Mouse (Mus musculus): ENCODE data around the gene Ctr9. TPM values are rescaled to one million over a fixed set of nuclear protein-coding genes. Genes with fewer than 3 reads are reported as not detected.
A peak's percentile ranks its signal among the peaks of the same experiment; 100 is the strongest.

Ctr9 gene
- polyA plus RNA-seq, 1 experiment from 2014 or later, result 75.7 TPM

DNA sequence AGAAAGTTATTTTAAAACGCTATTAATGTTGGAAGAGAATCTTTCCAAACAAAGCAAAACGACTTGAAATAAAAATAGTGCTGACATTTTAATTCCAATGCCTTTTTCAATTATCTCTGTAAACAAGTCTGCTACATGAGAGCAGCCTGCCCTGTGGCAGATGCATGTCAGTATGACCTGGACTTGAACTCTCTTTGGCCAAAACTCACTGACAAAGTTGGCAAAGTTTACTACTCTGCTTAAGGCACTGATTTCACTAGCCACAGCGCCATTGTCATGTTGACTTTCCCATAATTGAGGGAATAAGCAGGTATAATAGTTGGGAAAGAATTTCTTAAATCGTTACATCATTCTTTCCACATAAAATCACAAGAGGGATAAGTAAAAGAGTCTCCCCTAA, 7.9 kb upstream of the Ctr9 start:
- no peak overlapping the region for H3K27ac ChIP-seq (ENCODE audit: low read depth, low read length)
- H3K27me3 ChIP-seq (ENCODE audit: control insufficient read depth, insufficient read depth, low read length), result no peaks in the 10 kb centered on the region
- peaks cover 3% of the 10 kb centered on the region; the same call in 1 of the 2 replicates for H3K4me1 ChIP-seq (ENCODE audit: control insufficient read depth, insufficient read depth, low read length)
- no peak overlapping the region for H3K9ac ChIP-seq (ENCODE audit: low read depth, low read length)
- H3K4me2 ChIP-seq (replicated peaks; ENCODE audit: low read depth, low read length), result no peak overlapping the region
- no peak overlapping the region for H3K4me3 ChIP-seq (ENCODE audit: low read length)
- no peak for ATAC-seq (ENCODE audit: low FRiP score, low TSS enrichment)
- WGBS, result 62% methylated on average over 4 of the region's 4 CpGs
- H3K9me3 ChIP-seq (ENCODE audit: control insufficient read depth, low read length), result no peaks in the 10 kb centered on the region
- no peaks in the 10 kb centered on the region for H3K36me3 ChIP-seq (ENCODE audit: control insufficient read depth, insufficient read depth, low read length)

DNA sequence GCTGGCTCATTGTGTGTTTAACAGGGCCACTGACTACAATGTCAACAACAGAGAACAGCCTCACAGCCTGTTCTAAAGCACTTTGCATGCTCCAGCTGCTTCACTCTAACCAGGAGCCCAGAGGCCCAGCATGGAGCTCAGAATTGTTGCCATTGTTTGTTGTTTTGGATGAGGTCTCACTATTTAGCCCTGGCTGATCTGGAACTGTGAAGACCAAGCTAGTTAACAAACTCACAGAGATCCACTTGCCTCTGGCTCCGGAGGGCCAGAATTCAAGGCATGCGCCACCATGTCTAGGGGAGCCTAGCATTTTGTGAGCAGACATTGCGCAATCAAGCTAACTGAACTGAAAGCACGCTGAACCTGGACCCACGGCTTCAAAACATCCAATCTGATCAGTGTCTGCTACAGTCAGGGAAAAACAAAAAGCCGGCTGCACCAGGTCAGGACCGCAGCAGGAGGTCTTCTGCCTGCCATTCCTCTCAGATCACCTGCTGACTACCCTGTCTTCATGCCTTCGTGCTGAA, 4.6 kb upstream of the Ctr9 start:
- no peak overlapping the region for H3K4me3 ChIP-seq (ENCODE audit: low read length)
- no peak overlapping the region for H3K9ac ChIP-seq (ENCODE audit: low read depth, low read length)
- H3K36me3 ChIP-seq (ENCODE audit: control insufficient read depth, insufficient read depth, low read length), result no peaks in the 10 kb centered on the region
- no peaks in the 10 kb centered on the region for H3K9me3 ChIP-seq (ENCODE audit: control insufficient read depth, low read length)
- 44% methylated on average over 8 of the region's 8 CpGs for WGBS
- H3K27me3 ChIP-seq (ENCODE audit: control insufficient read depth, insufficient read depth, low read length), result no peaks in the 10 kb centered on the region
- ATAC-seq (ENCODE audit: low FRiP score, low TSS enrichment), result no peak
- H3K4me1 ChIP-seq (ENCODE audit: control insufficient read depth, insufficient read depth, low read length), result peaks cover 3% of the 10 kb centered on the region; the same call in 1 of the 2 replicates
- H3K4me2 ChIP-seq (replicated peaks; ENCODE audit: low read depth, low read length), result no peak overlapping the region
- H3K27ac ChIP-seq (ENCODE audit: low read depth, low read length), result no peak overlapping the region

DNA sequence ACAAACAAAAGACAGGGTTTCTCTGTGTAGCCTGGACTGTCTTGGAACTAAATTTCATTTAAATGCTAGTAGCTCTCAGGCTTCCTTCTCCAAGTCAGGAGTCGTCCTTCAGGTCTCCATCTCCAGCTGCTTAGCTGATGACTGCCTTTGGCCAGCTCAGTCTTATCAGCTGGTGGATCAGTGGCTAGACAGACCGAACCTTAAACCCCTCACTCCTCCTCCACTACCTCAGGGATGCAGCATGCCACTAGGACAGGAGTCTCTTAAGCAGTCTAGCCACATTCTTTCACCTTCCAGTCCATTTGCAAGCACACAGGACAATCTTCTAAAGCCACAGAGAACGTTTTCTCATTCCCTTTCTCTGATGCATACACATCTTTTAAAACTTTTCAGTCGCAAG, 3.8 kb upstream of the Ctr9 start:
- no peaks in the 10 kb centered on the region for H3K36me3 ChIP-seq (ENCODE audit: control insufficient read depth, insufficient read depth, low read length)
- no peak overlapping the region for H3K4me3 ChIP-seq (ENCODE audit: low read length)
- 55% methylated on average over 4 of the region's 4 CpGs for WGBS
- H3K4me2 ChIP-seq (replicated peaks; ENCODE audit: low read depth, low read length), result no peak overlapping the region
- no peak overlapping the region for H3K27ac ChIP-seq (ENCODE audit: low read depth, low read length)
- H3K9ac ChIP-seq (ENCODE audit: low read depth, low read length), result no peak overlapping the region
- peaks cover 7% of the 10 kb centered on the region; the same call in 1 of the 2 replicates for H3K4me1 ChIP-seq (ENCODE audit: control insufficient read depth, insufficient read depth, low read length)
- no peaks in the 10 kb centered on the region for H3K27me3 ChIP-seq (ENCODE audit: control insufficient read depth, insufficient read depth, low read length)
- ATAC-seq (ENCODE audit: low FRiP score, low TSS enrichment), result no peak
- no peaks in the 10 kb centered on the region for H3K9me3 ChIP-seq (ENCODE audit: control insufficient read depth, low read length)

DNA sequence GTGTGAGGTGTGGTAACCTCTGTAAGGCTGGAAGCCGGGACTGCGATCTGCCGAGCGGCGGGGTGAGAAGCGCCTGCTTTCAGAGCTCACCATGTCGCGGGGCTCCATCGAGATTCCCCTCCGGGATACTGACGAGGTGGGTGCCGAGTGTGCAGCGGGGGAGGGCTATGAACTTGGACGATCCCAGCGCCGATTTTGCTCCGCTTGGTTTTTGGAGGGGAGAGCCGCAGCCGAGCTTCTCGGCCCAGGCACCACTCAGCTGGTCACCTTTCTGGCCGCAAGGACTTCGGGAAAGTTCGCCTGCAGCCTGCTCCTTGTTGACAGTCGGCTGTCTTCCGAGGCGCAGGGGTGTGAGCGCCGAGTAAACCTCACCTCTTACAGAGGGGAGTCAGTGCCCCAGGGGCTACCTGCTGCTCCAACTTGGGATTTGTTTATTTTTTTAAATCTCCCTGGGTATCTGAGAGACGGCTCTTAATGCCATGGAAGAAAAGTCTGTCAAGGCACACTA, 349 bp downstream of the Ctr9 start:
- Histone ChIP-seq H3K4me2 (replicated peaks; ENCODE audit: low read depth, low read length) (peak overlapping the region; percentile 77), H3K9ac (ENCODE audit: low read depth, low read length) (peak overlapping the region; percentile 86), H3K36me3 (ENCODE audit: control insufficient read depth, insufficient read depth, low read length) (peaks cover 30% of the 10 kb centered on the region), H3K4me1 (ENCODE audit: control insufficient read depth, insufficient read depth, low read length) (peaks cover 6% of the 10 kb centered on the region; the same call in 1 of the 2 replicates), H3K27ac (ENCODE audit: low read depth, low read length) (peak overlapping the region; percentile 95), H3K27me3 (ENCODE audit: control insufficient read depth, insufficient read depth, low read length) (no peaks in the 10 kb centered on the region), H3K4me3 (ENCODE audit: low read length) (peak overlapping the region; percentile 89), H3K9me3 (ENCODE audit: control insufficient read depth, low read length) (no peaks in the 10 kb centered on the region)
- ATAC-seq (ENCODE audit: low FRiP score, low TSS enrichment), result peak; percentile 60; the same call in 1 of the 2 replicates
- WGBS, result under 1% methylated on average over 29 of the region's 29 CpGs

DNA sequence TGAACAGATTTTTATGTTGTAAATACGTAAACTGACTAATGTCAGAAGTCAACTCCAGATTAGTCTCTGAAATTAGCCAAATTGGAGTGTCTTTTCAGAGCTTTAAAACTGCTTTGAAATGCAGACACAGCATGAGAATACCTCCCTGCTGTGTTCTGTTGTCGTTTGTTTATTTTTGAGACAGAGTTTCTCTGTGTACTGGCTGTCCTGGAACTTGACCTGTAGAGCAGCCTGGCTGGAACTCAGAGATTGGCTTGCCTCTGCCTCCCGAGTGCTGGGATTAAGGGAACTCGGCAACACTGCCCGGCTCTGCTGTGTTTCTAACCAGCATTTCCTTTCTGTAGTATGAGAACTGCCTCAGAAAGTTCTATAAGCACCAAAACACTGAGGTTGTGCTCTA, 20.2 kb downstream of the Ctr9 start:
- H3K9me3 ChIP-seq (ENCODE audit: control insufficient read depth, low read length), result no peaks in the 10 kb centered on the region
- H3K4me2 ChIP-seq (replicated peaks; ENCODE audit: low read depth, low read length), result no peak overlapping the region
- no peaks in the 10 kb centered on the region for H3K4me1 ChIP-seq (ENCODE audit: control insufficient read depth, insufficient read depth, low read length)
- ATAC-seq (ENCODE audit: low FRiP score, low TSS enrichment), result no peak
- no peak overlapping the region for H3K27ac ChIP-seq (ENCODE audit: low read depth, low read length)
- H3K9ac ChIP-seq (ENCODE audit: low read depth, low read length), result no peak overlapping the region
- H3K27me3 ChIP-seq (ENCODE audit: control insufficient read depth, insufficient read depth, low read length), result no peaks in the 10 kb centered on the region
- no peak overlapping the region for H3K4me3 ChIP-seq (ENCODE audit: low read length)
- WGBS, result 88% methylated on average over 5 of the region's 5 CpGs
- peaks cover 97% of the 10 kb centered on the region for H3K36me3 ChIP-seq (ENCODE audit: control insufficient read depth, insufficient read depth, low read length)

DNA sequence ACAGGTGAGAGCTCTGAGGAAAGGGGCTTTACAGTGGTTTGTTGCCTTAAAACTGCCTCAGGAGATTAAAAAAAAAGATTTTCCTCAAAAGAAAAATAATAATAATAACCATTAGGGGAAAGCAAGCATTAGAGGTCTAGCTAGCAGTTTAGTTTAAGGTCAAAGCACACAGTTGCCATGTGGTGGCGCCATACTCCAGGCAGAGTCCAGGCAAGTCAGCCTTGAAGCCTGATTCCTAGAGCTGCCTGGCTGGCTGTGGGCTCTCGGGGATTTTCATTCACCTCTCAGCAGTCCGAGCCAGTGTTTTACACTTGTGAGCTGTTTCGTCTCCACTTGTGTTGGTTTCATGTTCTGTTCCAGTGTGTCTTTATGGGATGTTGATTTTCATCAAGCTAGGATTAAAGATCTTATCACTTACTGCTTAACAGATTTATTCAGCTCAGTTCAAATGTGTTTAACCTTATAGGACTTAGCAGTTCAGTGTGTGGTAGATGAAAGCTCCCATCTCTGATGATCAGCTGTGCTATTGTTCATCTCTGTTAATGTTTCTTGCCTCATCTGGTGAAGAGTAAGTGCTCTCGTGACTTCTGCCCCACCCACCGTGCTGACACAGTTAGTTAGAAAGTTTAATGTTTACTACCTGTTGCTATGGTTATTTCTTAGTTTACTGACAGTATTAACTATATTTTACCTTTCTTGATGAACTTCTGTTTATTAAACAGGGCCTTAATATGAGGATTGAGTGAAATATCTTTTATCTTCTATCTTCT, 21.1 kb downstream of the Ctr9 start:
- H3K27ac ChIP-seq (ENCODE audit: low read depth, low read length), result no peak overlapping the region

DNA sequence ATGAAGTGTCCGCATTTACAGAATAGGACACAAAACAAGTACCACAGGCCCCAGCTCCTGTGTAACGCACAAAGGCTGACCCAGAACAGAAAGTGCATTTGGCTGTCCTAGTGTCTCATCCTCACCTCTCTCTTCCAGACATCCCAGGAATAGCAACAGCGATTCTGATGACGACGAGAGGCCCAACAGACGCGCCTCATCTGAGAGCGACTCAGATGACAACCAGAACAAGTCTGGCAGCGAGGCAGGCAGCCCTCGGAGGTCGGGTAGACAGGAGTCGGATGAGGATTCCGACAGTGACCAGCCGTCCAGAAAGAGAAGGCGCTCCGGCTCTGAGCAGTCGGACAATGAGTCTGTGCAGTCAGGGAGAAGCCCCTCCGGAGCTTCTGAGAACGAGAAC, 26.5 kb downstream of the Ctr9 start:
- 92% methylated on average over 19 of the region's 19 CpGs for WGBS
- H3K9ac ChIP-seq (ENCODE audit: low read depth, low read length), result no peak overlapping the region
- no peaks in the 10 kb centered on the region for H3K4me1 ChIP-seq (ENCODE audit: control insufficient read depth, insufficient read depth, low read length)
- no peak overlapping the region for H3K27ac ChIP-seq (ENCODE audit: low read depth, low read length)
- H3K4me2 ChIP-seq (replicated peaks; ENCODE audit: low read depth, low read length), result no peak overlapping the region
- no peak overlapping the region for H3K4me3 ChIP-seq (ENCODE audit: low read length)
- H3K9me3 ChIP-seq (ENCODE audit: control insufficient read depth, low read length), result no peaks in the 10 kb centered on the region
- peaks cover 63% of the 10 kb centered on the region for H3K36me3 ChIP-seq (ENCODE audit: control insufficient read depth, insufficient read depth, low read length)
- no peak for ATAC-seq (ENCODE audit: low FRiP score, low TSS enrichment)
- H3K27me3 ChIP-seq (ENCODE audit: control insufficient read depth, insufficient read depth, low read length), result no peaks in the 10 kb centered on the region

More for the DNA sequence above, 21.1 kb downstream of the Ctr9 start:
- no peaks in the 10 kb centered on the region for H3K9me3 ChIP-seq (ENCODE audit: control insufficient read depth, low read length)
- ATAC-seq (ENCODE audit: low FRiP score, low TSS enrichment), result no peak
- H3K27me3 ChIP-seq (ENCODE audit: control insufficient read depth, insufficient read depth, low read length), result no peaks in the 10 kb centered on the region
- no peaks in the 10 kb centered on the region for H3K4me1 ChIP-seq (ENCODE audit: control insufficient read depth, insufficient read depth, low read length)
- 60% methylated on average over 6 of the region's 6 CpGs for WGBS
- H3K4me3 ChIP-seq (ENCODE audit: low read length), result no peak overlapping the region
- no peak overlapping the region for H3K4me2 ChIP-seq (replicated peaks; ENCODE audit: low read depth, low read length)
- H3K36me3 ChIP-seq (ENCODE audit: control insufficient read depth, insufficient read depth, low read length), result peaks cover 97% of the 10 kb centered on the region
- H3K9ac ChIP-seq (ENCODE audit: low read depth, low read length), result no peak overlapping the region

DNA sequence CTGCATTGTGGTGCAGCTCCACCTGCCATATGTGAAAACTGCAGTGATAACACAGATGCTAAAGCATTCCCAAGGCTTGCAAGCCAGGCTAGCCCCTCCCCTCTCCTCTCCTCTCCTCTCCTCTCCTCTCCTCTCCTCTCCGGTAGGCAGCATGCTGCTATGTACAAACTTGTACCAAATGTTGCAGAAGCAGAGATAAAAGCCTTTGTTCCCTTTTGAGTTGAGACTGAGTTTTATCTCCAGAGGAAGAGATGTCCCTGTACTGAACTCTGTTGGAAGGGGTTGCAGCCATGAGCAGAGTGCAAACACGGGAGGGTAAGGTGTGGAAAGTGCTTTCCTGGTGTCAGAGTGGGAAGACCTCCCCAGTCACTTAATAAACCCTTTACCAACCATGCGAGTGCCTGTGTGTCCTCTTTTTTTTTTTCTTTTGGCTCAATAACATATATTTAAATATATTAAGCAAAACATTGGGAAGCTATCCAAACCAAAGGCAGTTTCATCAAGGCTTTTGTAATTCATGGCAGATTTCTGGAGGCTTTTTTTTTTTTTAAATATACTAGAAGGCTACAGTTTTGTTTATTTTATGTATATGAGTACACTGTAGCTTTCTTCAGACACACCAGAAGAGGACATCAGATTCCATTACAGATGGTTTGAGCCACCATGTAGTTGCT, 27.4 kb downstream of the Ctr9 start:
- H3K36me3 ChIP-seq (ENCODE audit: control insufficient read depth, insufficient read depth, low read length), result peaks cover 54% of the 10 kb centered on the region
- no peaks in the 10 kb centered on the region for H3K9me3 ChIP-seq (ENCODE audit: control insufficient read depth, low read length)
- H3K27ac ChIP-seq (ENCODE audit: low read depth, low read length), result no peak overlapping the region
- no peak overlapping the region for H3K9ac ChIP-seq (ENCODE audit: low read depth, low read length)
- ATAC-seq (ENCODE audit: low FRiP score, low TSS enrichment), result no peak
- H3K4me1 ChIP-seq (ENCODE audit: control insufficient read depth, insufficient read depth, low read length), result no peaks in the 10 kb centered on the region
- WGBS, result 85% methylated on average over 3 of the region's 3 CpGs
- no peak overlapping the region for H3K4me2 ChIP-seq (replicated peaks; ENCODE audit: low read depth, low read length)
- H3K27me3 ChIP-seq (ENCODE audit: control insufficient read depth, insufficient read depth, low read length), result no peaks in the 10 kb centered on the region
- no peak overlapping the region for H3K4me3 ChIP-seq (ENCODE audit: low read length)

DNA sequence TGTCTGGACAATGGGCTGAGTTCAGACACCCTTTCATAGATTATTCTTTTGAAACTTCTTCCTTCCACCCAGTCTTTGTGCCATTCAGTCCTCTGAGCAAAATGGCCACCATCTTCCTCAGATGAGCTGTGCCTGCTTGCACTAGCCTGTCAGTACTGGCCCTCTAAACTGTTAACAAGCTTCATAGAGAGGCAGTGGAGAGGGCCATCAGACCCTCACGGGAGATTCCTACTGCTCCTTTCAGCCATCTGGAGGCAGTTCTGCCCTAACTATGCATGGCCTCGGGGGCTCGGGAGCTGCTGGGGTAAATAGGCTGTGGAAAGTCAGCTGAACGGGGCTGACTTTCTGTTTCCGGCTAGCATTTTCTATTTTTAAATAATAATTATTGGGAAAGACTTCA, 30.8 kb downstream of the Ctr9 start:
- no peak for ATAC-seq (ENCODE audit: low FRiP score, low TSS enrichment)
- 63% methylated on average over 5 of the region's 5 CpGs for WGBS
- Histone ChIP-seq H3K4me3 (ENCODE audit: low read length) (no peak overlapping the region), H3K36me3 (ENCODE audit: control insufficient read depth, insufficient read depth, low read length) (peaks cover 20% of the 10 kb centered on the region), H3K9ac (ENCODE audit: low read depth, low read length) (no peak overlapping the region), H3K27me3 (ENCODE audit: control insufficient read depth, insufficient read depth, low read length) (no peaks in the 10 kb centered on the region), H3K4me1 (ENCODE audit: control insufficient read depth, insufficient read depth, low read length) (no peaks in the 10 kb centered on the region), H3K4me2 (replicated peaks; ENCODE audit: low read depth, low read length) (no peak overlapping the region), H3K9me3 (ENCODE audit: control insufficient read depth, low read length) (no peaks in the 10 kb centered on the region), H3K27ac (ENCODE audit: low read depth, low read length) (no peak overlapping the region)
